Comparison of ENCODE assay signal across 21 mouse cellular contexts in genomic region chr6:47294433-47294832, GRCm38 (mm10).
DNase-seq lines count a peak whose midpoint lies in the region; TF ChIP-seq lines count a peak whose summit lies in the region.
"Had no signal": no experiment of that assay in that cellular context is flagged by ENCODE, and none has a peak within 500 bp of the region (broad histone marks: within the 10 kb centered on the region; RNA-seq: fewer than 3 reads in every experiment).

No protein-coding gene starts in this region.

- H3K27ac ChIP-seq in left cerebral cortex, adult 2 months, result no peak overlapping the region
- H3K27ac ChIP-seq: embryonic facial prominence, embryonic 10.5 days; heart, adult 2 months; hindbrain, embryonic 15.5 days; kidney, embryonic 15.5 days; midbrain, embryonic 12.5 days; neural tube, embryonic 12.5 days had no signal

- intact Hi-C loops in left cerebral cortex, adult 2 months (cut with DNase I), result no loop called here
- intact Hi-C loops in left cerebral cortex, postnatal 25 days (cut with DNase I), result no loop called here

- no peak overlapping the region for H3K4me3 ChIP-seq in left cerebral cortex, adult 2 months
- H3K4me3 ChIP-seq: embryonic facial prominence, embryonic 10.5 days; heart, adult 2 months; hindbrain, embryonic 15.5 days; kidney, embryonic 15.5 days; midbrain, embryonic 12.5 days; neural tube, embryonic 12.5 days had no signal

- peak; percentile 24 for TF ChIP-seq CTCF in left cerebral cortex, adult 2 months (IDR thresholded peaks at IDR 0.05)

- DNase-seq in heart, adult 11 months, result peak; percentile 33
- DNase-seq in heart, adult 9 months (ENCODE audit: low spot score in 2 of 2), result no peak
- no peak for DNase-seq in left cerebral cortex, adult 2 months (ENCODE audit: extremely low spot score in 1 of 2, low spot score in 2 of 2)
- DNase-seq in left cerebral cortex, postnatal 25 days (ENCODE audit: low spot score in 2 of 2), result no peak
- peak; percentile 26 for DNase-seq in WW6 (ENCODE audit: low read depth, low spot score)
- DNase-seq in yolk sac, embryonic 10.5 days (ENCODE audit: low spot score), result peak; percentile 45
- no peak for DNase-seq in embryo, embryonic 9.5 days (ENCODE audit: extremely low spot score)
- DNase-seq: adrenal gland, adult 8-10 months; cerebellum, adult 8-10 months; gastrocnemius, postnatal 14 days; heart, adult 2 months; heart, postnatal 4 days; kidney, adult 11 months; lung, postnatal 10 days; retina, postnatal 1 day; thymus, postnatal 36 days had no signal

Comparison
In these comparisons a context has a peak if more than half of its experiments do, and no peak if none do; other contexts are left out.
1. DNase-seq: peak in heart, adult 11 months (single experiment), WW6 (single experiment) and yolk sac, embryonic 10.5 days (single experiment); none in heart, adult 9 months (0 of 2), left cerebral cortex, adult 2 months (0 of 2), left cerebral cortex, postnatal 25 days (0 of 2) and embryo, embryonic 9.5 days (single experiment).